Mouse (Mus musculus) thymus, postnatal 36 days (tissue): ENCODE results near the gene Drc1.

Source experiments
- DNase-seq, 2 experiments: peaks; one replicate each; pipeline ENCODE4 v3.0.0; 2022; ENCODE audit warnings: mixed read lengths in 2 of 2

Drc1 gene

GRCm38 (mm10) chr5:30287106-30287882 lies 6.1 kb downstream of the Drc1 start:
- no peak for DNase-seq

GRCm38 (mm10) chr5:30340815-30341214 lies 59.6 kb downstream of the Drc1 start:
- DNase-seq, result no peak

- DNase-seq, result peak; percentile 38 to 58
Observed at GRCm38 (mm10) chr5:30341601-30342365, 60.6 kb downstream of the Drc1 start.

- no peak for DNase-seq
Observed at GRCm38 (mm10) chr5:30342601-30343015, 61.4 kb downstream of the Drc1 start.

DNA sequence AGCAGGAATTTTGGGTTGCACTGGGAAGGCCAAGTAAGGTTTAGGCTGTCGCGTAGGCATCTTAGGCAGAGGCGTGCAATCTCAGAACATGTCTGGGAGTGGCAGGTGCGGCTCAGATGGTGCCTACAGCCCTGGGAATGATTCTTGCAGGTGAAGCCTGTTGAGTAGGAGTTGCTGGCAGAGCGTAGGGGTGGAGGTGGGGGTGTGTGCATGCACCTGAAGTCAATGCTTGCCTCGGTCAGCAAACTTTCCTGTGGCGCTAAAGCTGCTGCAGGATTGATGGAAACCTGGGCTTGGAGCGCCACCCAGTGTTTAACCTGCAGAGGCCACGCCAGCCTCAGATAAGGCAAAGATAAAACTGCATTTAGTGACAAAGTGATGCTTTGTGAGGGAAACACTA lies 61.9 kb downstream of the Drc1 start:
- peak; percentile 75 to 80 for DNase-seq

DNA sequence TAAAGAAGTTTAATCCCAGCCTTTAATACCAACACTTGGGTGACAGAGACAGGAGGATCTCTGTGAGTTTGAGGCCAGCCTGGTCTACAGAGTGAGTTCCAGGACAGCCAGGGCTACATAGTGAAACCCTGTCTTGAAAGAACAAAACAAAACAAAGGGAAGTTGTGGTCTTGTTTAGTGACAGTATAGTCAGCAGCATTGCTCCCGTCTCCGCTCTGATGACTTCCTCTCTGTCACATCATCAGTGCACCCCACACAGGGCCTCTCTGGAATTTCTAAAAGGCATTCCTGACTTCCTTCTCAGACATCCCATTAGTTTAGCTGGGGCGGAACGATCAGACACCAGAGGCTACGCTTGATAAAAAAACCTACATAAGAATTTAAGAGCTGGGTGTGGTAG lies 62.7 kb downstream of the Drc1 start:
- DNase-seq, result no peak

DNA sequence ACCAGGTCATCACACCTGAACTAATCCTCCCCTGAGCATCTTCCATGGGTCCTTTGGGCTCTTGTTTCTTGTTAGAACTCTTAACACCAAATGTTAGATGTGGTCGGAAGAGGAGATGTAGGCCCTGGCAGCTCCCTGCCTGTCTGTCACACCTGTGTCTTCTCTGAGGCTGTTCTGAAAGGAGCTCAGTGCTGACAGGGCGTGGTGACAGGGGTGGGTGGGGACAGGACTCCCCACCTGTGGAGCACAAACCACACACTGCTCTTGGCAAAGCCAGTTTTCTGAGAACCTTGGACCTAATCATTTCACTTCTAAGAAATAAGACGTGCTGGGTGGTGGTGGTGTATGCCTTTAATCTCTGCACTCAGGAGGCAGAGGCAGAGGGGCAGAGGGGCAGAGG lies 72.4 kb downstream of the Drc1 start:
- DNase-seq, result peak; percentile 67 to 87

DNA sequence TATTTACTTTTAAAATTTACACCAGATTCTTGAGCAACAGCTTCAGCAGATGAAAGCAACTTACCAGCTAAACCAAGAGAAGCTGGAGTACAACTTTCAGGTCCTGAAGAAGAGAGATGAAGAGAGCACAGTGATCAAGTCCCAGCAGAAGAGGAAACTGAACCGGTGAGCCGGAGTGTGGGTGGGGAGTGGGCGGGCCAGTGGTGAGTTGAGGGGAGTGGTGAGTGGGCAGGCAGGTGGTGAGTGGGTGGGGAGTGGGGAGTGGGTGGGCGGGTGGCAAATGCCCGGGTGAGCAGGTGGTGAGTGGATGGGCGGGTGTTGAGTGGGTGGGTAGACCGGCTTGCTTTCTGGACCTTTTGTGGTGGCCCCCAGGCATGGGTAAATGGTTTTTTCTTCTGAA lies 73.9 kb downstream of the Drc1 start:
- DNase-seq, result no peak

GRCm38 (mm10) chr5:30355559-30356159 lies 74.5 kb downstream of the Drc1 start:
- DNase-seq, result no peak

- DNase-seq, result no peak
Observed at GRCm38 (mm10) chr5:30356647-30357046, 75.5 kb downstream of the Drc1 start.

GRCm38 (mm10) chr5:30358436-30359099 lies 77.4 kb downstream of the Drc1 start:
- DNase-seq, result no peak

DNA sequence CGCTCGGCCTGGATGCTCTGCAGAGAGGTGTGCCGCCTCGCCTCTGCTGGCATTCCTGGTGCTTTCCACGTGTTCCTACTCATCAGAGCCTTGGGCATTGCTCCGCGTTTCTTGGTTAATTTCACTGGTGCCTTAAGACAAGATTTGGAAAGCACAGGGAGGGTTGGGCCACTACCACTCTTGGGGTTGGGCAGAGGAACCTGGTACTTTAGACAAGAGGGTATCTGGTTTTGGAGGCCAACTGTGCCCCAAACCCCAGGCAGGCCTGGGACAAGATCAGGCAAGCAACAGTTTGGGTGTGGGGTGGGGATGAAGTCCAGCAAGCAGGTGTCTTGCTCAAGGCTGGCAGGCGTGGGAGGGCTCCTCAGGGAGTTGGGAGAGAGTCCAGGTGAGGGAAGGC lies 86.2 kb downstream of the Drc1 start:
- DNase-seq, result no peak

GRCm38 (mm10) chr5:30369426-30369825 lies 88.2 kb downstream of the Drc1 start:
- peak; percentile 64 to 69 for DNase-seq

DNA sequence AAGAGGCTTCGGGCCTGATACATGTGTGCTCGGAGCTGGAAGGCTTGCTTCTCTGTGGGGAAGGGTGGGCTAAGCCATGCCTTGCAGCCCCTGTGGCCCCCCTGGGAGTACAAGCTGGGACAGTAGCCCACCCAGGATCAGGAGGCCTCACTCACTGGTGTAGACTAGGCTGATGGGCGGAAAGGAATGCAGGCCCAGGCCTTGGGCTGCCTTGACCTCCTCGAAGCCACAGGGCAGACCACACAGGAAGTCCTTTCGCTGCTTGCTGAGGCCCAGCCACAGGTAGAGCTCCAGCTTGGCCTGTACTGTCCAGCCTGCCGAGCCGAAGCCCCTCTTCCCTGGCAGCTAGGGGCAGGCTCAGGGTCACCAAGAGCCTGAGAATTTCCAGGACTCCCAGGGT lies 101.7 kb downstream of the Drc1 start:
- DNase-seq, result no peak

DNA sequence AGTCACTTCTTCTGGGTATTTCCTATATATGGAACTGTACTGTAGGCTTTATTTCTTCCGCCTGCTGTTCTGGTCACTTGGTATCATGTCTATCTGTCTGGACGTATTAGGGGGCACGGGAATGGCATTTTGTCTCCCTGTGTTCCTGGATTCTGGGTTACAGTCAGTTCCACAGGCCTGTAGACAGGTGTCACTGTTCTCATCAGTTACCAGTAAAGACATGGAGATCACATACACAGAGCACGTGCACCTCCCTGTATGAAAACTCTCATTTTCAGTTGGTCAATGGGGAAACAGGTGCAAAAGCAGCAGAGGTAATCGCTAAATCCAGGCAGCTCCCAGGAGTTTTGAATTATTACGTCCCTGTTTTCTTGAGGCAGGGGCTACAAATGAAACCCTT lies 106.5 kb downstream of the Drc1 start:
- no peak for DNase-seq

- DNase-seq, result no peak
Observed at GRCm38 (mm10) chr5:30389836-30390235, 108.6 kb downstream of the Drc1 start.

DNA sequence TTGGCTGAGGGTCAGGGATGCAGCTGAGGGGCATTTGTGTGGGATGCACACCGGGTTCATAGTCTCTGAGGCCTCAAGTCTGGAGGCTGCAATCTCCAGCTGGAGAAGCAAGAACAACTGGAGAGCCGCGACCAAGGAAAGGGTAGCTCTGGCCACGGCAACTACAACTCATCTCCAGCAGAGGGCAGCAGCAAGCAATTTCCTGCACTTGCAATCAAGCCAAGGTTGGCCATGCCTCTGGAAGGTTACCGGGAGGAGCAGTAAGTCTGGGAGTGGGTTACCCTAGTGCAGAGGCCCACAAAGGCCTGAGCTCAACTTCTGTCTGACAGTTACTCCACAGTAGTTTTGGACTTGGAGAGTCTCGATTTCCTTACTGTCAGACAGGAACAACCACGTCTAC lies 110.3 kb downstream of the Drc1 start:
- peak; percentile 61 to 70 for DNase-seq

GRCm38 (mm10) chr5:30400521-30400920 lies 119.3 kb downstream of the Drc1 start:
- DNase-seq, result no peak

DNA sequence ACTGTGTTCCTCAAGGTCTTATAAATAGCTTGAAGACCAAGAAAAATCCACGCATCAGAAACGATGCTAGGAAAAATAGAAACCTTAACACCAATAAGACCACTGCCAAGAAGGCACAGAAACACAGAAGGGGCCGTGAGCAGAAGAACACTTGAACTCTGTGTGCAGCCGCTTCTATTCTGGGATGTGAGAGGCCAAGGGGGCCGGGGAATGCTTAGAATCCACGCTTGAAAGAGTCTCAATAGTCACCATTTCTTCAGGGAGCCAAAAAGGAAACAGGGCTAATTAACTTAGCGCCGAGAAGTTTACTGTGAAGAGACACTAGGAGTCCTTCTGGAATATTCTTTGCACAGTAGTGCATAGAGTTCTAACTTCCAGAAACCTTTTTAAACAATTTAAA lies 120.0 kb downstream of the Drc1 start:
- DNase-seq, result no peak

- no peak for DNase-seq
Observed at GRCm38 (mm10) chr5:30406876-30407275, 125.7 kb downstream of the Drc1 start.

DNA sequence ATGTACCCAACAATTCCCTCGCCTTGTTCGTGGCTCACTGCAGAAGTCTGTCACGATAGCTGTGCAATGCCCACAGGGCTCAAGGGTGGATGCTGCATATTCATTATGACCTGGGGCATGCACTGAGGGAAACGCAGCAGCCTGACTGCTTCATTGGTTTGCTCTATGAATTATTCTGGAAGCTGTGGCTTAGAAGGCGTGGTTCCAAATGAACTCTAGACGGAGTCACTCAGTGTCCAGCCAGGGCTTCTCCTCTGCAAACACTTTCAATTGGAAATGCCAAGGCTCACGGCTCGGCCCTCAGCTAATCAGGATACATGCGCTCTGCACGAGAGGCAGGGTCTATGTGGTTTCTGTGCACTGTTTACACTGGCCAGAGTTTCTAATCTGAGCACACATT lies 130.3 kb downstream of the Drc1 start:
- DNase-seq, result no peak

- no peak for DNase-seq
Observed at GRCm38 (mm10) chr5:30415381-30415780, 134.2 kb downstream of the Drc1 start.

DNA sequence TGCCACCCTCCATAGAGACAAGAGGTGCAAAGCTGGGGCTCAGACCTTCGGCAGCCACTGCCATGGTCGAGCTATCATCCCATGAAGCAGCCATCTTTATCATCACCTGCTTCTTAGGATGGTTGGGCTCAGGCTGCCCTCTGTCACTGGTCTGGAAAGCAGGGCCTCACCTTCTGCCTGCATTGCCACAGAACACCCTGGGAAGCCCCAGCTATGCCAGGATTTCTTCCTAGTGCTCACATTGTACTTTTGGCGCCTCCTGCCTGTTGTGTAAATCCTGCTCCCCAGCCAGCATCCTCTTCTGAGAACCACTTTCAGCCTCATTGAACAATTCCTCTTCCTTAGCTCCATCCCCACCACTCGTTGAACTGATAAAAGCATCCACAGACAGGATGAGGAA lies 134.7 kb downstream of the Drc1 start:
- DNase-seq, result no peak
